Mouse (Mus musculus) intestine, embryonic 14.5 days (tissue): ENCODE results near the gene BC048507. TPM values are rescaled to one million over a fixed set of nuclear protein-coding genes. Genes with fewer than 3 reads are reported as not detected.
"Not testable (repeated sequence)": the region's sequence is repeated elsewhere in the genome, so short reads cannot be mapped to it uniquely, and the experiment has no call there.

Experiments used
- ATAC-seq: fragments of 200-750 bp; cut with Nextera tagmentation; replicated peaks from 2 replicates; pipeline ENCODE4 v1.8.0; 2017; ENCODE audit warnings: low read depth, moderate number of reproducible peaks, moderate TSS enrichment, moderate library complexity; ENCODE audit not compliant: low FRiP score, low TSS enrichment
- DNase-seq: peaks from one replicate; pipeline ENCODE4 v3.0.0-alpha.2; 2018; ENCODE audit warnings: low spot score
- H3K27ac ChIP-seq: fragments of 300-500 bp; sonication (generic); 2 replicates; pipeline ENCODE4 v1.5.1; 2014; ENCODE audit warnings: low read depth, mild to moderate bottlenecking, control low read depth
- H3K27me3 ChIP-seq: fragments of 300-500 bp; sonication (generic); replicated peaks from 2 replicates; pipeline ENCODE4 v1.6.1; 2014; ENCODE audit warnings: low read length, control low read depth; ENCODE audit not compliant: control insufficient read depth, insufficient read depth
- H3K36me3 ChIP-seq: fragments of 300-500 bp; sonication (generic); 2 replicates; pipeline ENCODE4 v1.6.1; 2014; ENCODE audit warnings: low read length, control low read depth; ENCODE audit not compliant: control insufficient read depth, insufficient read depth
- H3K4me1 ChIP-seq: fragments of 300-500 bp; sonication (generic); replicated peaks from 2 replicates; pipeline ENCODE4 v1.6.1; 2014; ENCODE audit warnings: low read length, control low read depth, mixed read lengths; ENCODE audit not compliant: control insufficient read depth, insufficient read depth
- H3K4me2 ChIP-seq: fragments of 300-500 bp; sonication (generic); 2 replicates; pipeline ENCODE4 v1.6.1; 2014; ENCODE audit warnings: low read length
- H3K4me3 ChIP-seq: fragments of 300-500 bp; sonication (generic); 2 replicates; pipeline ENCODE4 v1.5.1; 2014; ENCODE audit warnings: low read depth, low read length, control low read depth, mixed read lengths
- H3K9ac ChIP-seq: fragments of 300-500 bp; sonication (generic); 2 replicates; pipeline ENCODE4 v1.6.1; 2014; ENCODE audit warnings: mild to moderate bottlenecking, low read length
- H3K9me3 ChIP-seq: fragments of 300-500 bp; sonication (generic); 2 replicates; pipeline ENCODE4 v1.6.1; 2016; ENCODE audit warnings: low read length, control low read depth; ENCODE audit not compliant: control insufficient read depth
- WGBS: fragments of 180-500 bp; shearing (Covaris S2); extraction: QIAGEN DNeasy Blood & Tissue Kit; methylation state at CpG from one replicate; pipeline ENCODE4 v1.1.7; 2014; 5-methylcytosine and 5-hydroxymethylcytosine counted together
- polyA plus RNA-seq: library from polyadenylated mRNA; unstranded; fragments of >200 nt; fragmentation: Nextera tagmentation; extraction: Ambion mirVana; gene quantifications from 2 replicates; pipeline ENCODE4 v1.2.1, GENCODE M21; 2014

The BC048507 gene
- polyA plus RNA-seq, result not detected in 2 replicates

- Histone ChIP-seq H3K27ac (no peak within 1 kb of the TSS), H3K9me3 (no peaks in the 10 kb centered on the region), H3K27me3 (no peaks in the 10 kb centered on the region), H3K9ac (no peak within 1 kb of the TSS), H3K4me3 (no peak within 1 kb of the TSS), H3K36me3 (no peaks in the 10 kb centered on the region), H3K4me1 (no peaks in the 10 kb centered on the region), H3K4me2 (no peak within 1 kb of the TSS)
- 81% methylated on average over 11 of the region's 11 CpGs for WGBS
- ATAC-seq, result no peak
- DNase-seq, result no peak
Measured at GRCm38 (mm10) chr13:67863026-67863425, at the start of gene BC048507. TSS of gene BC048507 (plus strand) at chr13:67863326.

GRCm38 (mm10) chr13:67813710-67814660 is 49.1 kb upstream of the BC048507 start, which contains the start of gene Zfp273:
TSS of gene Zfp273 (plus strand) at chr13:67813740.
- Histone ChIP-seq H3K9me3 (no peaks in the 10 kb centered on the region), H3K27ac (peak within 1 kb of the TSS; percentile 72), H3K9ac (peak within 1 kb of the TSS; percentile 44), H3K4me3 (peak within 1 kb of the TSS; percentile 70), H3K27me3 (no peaks in the 10 kb centered on the region), H3K4me1 (no peaks in the 10 kb centered on the region), H3K4me2 (peak within 1 kb of the TSS; percentile 74), H3K36me3 (no peaks in the 10 kb centered on the region)
- DNase-seq (peak; percentile 96), ATAC-seq (peak; percentile 96)
- 4% methylated on average over 31 of the region's 31 CpGs for WGBS

GRCm38 (mm10) chr13:67818636-67819035 is 44.5 kb upstream of the BC048507 start:
- Histone ChIP-seq H3K4me1 (no peaks in the 10 kb centered on the region), H3K9me3 (no peaks in the 10 kb centered on the region), H3K36me3 (no peaks in the 10 kb centered on the region), H3K4me3 (no peak overlapping the region), H3K4me2 (no peak overlapping the region), H3K27me3 (no peaks in the 10 kb centered on the region), H3K27ac (no peak overlapping the region), H3K9ac (no peak overlapping the region)
- ATAC-seq (no peak), DNase-seq (no peak)
- WGBS, result 85% methylated on average over 1 of the region's 1 CpGs

- Histone ChIP-seq H3K9me3 (peaks cover 6% of the 10 kb centered on the region; the same call in 1 of the 2 replicates), H3K36me3 (peaks cover 7% of the 10 kb centered on the region), H3K27ac (no peak within 1 kb of the TSS), H3K9ac (peak within 1 kb of the TSS; percentile 51), H3K4me2 (peak within 1 kb of the TSS; percentile 61), H3K4me3 (peak within 1 kb of the TSS; percentile 50), H3K27me3 (no peaks in the 10 kb centered on the region), H3K4me1 (no peaks in the 10 kb centered on the region)
- ATAC-seq (peak; percentile 87), DNase-seq (peak; percentile 86)
- 5% methylated on average over 14 of the region's 14 CpGs for WGBS
Measured at GRCm38 (mm10) chr13:67830911-67831336, 32.2 kb upstream of the BC048507 start, which contains the start of gene Gm10037. TSS of gene Gm10037 (plus strand) at chr13:67831106.

- H3K27me3 ChIP-seq, H3K4me2 ChIP-seq, H3K9ac ChIP-seq, DNase-seq, H3K36me3 ChIP-seq, H3K4me3 ChIP-seq, H3K27ac ChIP-seq, H3K4me1 ChIP-seq, ATAC-seq, H3K9me3 ChIP-seq: not testable (repeated sequence)
Measured at GRCm38 (mm10) chr13:67833137-67833536, 30.0 kb upstream of the BC048507 start.

- H3K9me3 ChIP-seq, result no peaks in the 10 kb centered on the region
- no peak overlapping the region for H3K27ac ChIP-seq
- DNase-seq (no peak), ATAC-seq (no peak; the same call in 1 of the 2 replicates)
- peak overlapping the region; percentile 33; the same call in 1 of the 2 replicates for H3K4me3 ChIP-seq
- H3K4me1 ChIP-seq, result no peaks in the 10 kb centered on the region
- no peaks in the 10 kb centered on the region for H3K36me3 ChIP-seq
- peak overlapping the region; percentile 44 for H3K9ac ChIP-seq
- no peaks in the 10 kb centered on the region for H3K27me3 ChIP-seq
- WGBS, result 37% methylated on average over 6 of the region's 6 CpGs
- peak overlapping the region; percentile 51 for H3K4me2 ChIP-seq
Measured at GRCm38 (mm10) chr13:67843775-67844118, 19.4 kb upstream of the BC048507 start.

GRCm38 (mm10) chr13:67844119-67844852 is 18.8 kb upstream of the BC048507 start:
- Histone ChIP-seq H3K36me3 (no peaks in the 10 kb centered on the region), H3K27me3 (no peaks in the 10 kb centered on the region), H3K4me3 (peak overlapping the region; percentile 33), H3K4me2 (peak overlapping the region; percentile 51), H3K27ac (no peak overlapping the region), H3K9ac (peak overlapping the region; percentile 44), H3K4me1 (no peaks in the 10 kb centered on the region), H3K9me3 (no peaks in the 10 kb centered on the region)
- under 1% methylated on average over 15 of the region's 19 CpGs for WGBS
- peak; percentile 78 for ATAC-seq
- peak; percentile 83 for DNase-seq

- Histone ChIP-seq H3K9ac (0 out of 2 replicates have a peak overlapping the region, but pooled peaks have one; percentile 32), H3K9me3 (no peaks in the 10 kb centered on the region), H3K4me1 (no peaks in the 10 kb centered on the region), H3K36me3 (no peaks in the 10 kb centered on the region), H3K27me3 (no peaks in the 10 kb centered on the region), H3K4me3 (peak overlapping the region; percentile 33), H3K4me2 (peak overlapping the region; percentile 51), H3K27ac (no peak overlapping the region)
- WGBS, result 27% methylated on average over 8 of the region's 8 CpGs
- ATAC-seq, result peak; percentile 68
- no peak for DNase-seq
Measured at GRCm38 (mm10) chr13:67844853-67845194, 18.3 kb upstream of the BC048507 start.
